Mouse (Mus musculus) thymus, adult 2 months (tissue): ENCODE results near the gene Eid1. TPM values are rescaled to one million over a fixed set of nuclear protein-coding genes. Genes with fewer than 3 reads are reported as not detected.

Experiments used
- DNase-seq: peaks from one replicate; pipeline ENCODE4 v3.0.0; 2021
- H3K27ac ChIP-seq: fragments of 200-500 bp; 2 replicates; pipeline ENCODE4 v1.5.1; 2012; ENCODE audit warnings: low read length, control low read depth; ENCODE audit not compliant: control insufficient read depth, insufficient read depth
- H3K27me3 ChIP-seq: fragments of 200-500 bp; 2 replicates; pipeline ENCODE4 v1.6.1; 2012; ENCODE audit warnings: mild to moderate bottlenecking, low read length, moderate library complexity, mixed read lengths; ENCODE audit not compliant: control insufficient read depth, insufficient read depth
- H3K36me3 ChIP-seq: fragments of 200-500 bp; 2 replicates; pipeline ENCODE4 v1.6.1; 2012; ENCODE audit warnings: mild to moderate bottlenecking, low read length, moderate library complexity; ENCODE audit not compliant: control insufficient read depth, insufficient read depth
- H3K4me1 ChIP-seq: fragments of 200-500 bp; replicated peaks from 2 replicates; pipeline ENCODE4 v1.6.1; 2012; ENCODE audit warnings: low read length; ENCODE audit not compliant: control insufficient read depth, insufficient read depth
- H3K4me3 ChIP-seq: fragments of 200-500 bp; 2 replicates; pipeline ENCODE4 v1.5.1; 2012; ENCODE audit warnings: mild to moderate bottlenecking, low read length, control low read depth, moderate library complexity; ENCODE audit not compliant: control insufficient read depth, insufficient read depth
- CTCF ChIP-seq: fragments of 200-500 bp; IDR thresholded peaks from 2 replicates; pipeline ENCODE4 v1.5.1; 2012; ENCODE audit warnings: mild to moderate bottlenecking, control low read depth, low read length, moderate library complexity, borderline replicate concordance; ENCODE audit not compliant: control insufficient read depth, poor library complexity, insufficient read depth; ENCODE audit errors: extremely low read depth
- POLR2A ChIP-seq: fragments of 200-500 bp; IDR thresholded peaks from 2 replicates; pipeline ENCODE4 v1.6.1; 2012; ENCODE audit warnings: mild to moderate bottlenecking, low read length, control low read depth, moderate library complexity; ENCODE audit not compliant: control insufficient read depth, poor library complexity, insufficient read depth; ENCODE audit errors: extremely low read depth
- WGBS: fragments of 180-500 bp; shearing (Covaris S2); methylation state at CpG from one replicate; pipeline ENCODE4 v1.1.7; 2018; 5-methylcytosine and 5-hydroxymethylcytosine counted together
- polyA plus RNA-seq: library from polyadenylated mRNA; depleted of rRNA; stranded (reverse); fragments of >200 nt; gene quantifications from 2 replicates; pipeline ENCODE4 v1.2.3, GENCODE M21; 2012; rRNA removed

Gene Eid1
- 21.7 and 23.4 TPM in 2 replicates for polyA plus RNA-seq

DNA sequence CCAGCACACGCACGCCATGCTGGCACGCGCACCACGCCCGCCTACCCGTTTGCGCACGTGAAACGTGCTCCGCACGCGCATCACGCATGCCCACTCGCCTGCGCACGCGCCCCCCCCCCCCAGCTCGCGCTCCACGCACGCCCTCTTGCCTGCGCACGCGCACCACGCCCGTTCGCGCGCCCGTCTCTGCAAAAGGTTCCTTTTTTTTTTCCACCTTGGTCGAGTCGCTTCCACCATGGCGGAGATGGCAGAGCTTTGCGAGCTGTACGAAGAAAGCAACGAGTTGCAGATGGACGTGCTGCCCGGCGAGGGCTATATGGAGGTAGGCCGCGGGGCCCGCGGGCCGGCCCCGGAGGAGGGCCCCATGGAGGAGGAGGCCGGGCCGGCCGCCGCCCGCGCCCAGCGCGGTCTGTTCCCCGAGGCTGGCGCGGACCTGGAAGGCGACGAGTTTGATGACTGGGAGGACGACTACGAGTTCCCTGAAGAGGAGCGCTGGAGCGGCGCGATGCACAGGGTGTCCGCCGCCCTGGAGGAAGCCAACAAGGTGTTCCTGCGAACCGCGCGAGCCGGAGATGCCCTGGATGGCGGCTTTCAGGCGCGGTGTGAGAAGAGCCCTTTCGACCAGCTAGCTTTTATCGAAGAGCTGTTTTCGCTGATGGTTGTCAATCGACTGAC is at the start of gene Eid1:
TSS of gene Eid1 (plus strand) at position 139 of the 675 bp plus-strand sequence.
- peak; percentile 74 for DNase-seq
- TF ChIP-seq CTCF (peak; percentile 24; the same call in 1 of the 2 replicates), POLR2A (peak; percentile 46; the same call in 1 of the 2 replicates)
- Histone ChIP-seq H3K27ac (no peak within 1 kb of the TSS), H3K4me1 (peaks cover 2% of the 10 kb centered on the region; the same call in 1 of the 2 replicates), H3K4me3 (peak within 1 kb of the TSS; percentile 67), H3K36me3 (no peaks in the 10 kb centered on the region), H3K27me3 (no peaks in the 10 kb centered on the region)
- WGBS = under 1% methylated on average over 69 of the region's 79 CpGs

- Histone ChIP-seq H3K4me3 (no peak overlapping the region), H3K27me3 (no peaks in the 10 kb centered on the region), H3K36me3 (peaks cover 24% of the 10 kb centered on the region), H3K4me1 (peaks cover 5% of the 10 kb centered on the region), H3K27ac (no peak overlapping the region)
- 90% methylated on average over 15 of the region's 15 CpGs for WGBS
- TF ChIP-seq CTCF (no peak), POLR2A (no peak)
- no peak for DNase-seq
Measured at GRCm38 (mm10) chr2:125623211-125623610, 49.7 kb upstream of the Eid1 start.

DNA sequence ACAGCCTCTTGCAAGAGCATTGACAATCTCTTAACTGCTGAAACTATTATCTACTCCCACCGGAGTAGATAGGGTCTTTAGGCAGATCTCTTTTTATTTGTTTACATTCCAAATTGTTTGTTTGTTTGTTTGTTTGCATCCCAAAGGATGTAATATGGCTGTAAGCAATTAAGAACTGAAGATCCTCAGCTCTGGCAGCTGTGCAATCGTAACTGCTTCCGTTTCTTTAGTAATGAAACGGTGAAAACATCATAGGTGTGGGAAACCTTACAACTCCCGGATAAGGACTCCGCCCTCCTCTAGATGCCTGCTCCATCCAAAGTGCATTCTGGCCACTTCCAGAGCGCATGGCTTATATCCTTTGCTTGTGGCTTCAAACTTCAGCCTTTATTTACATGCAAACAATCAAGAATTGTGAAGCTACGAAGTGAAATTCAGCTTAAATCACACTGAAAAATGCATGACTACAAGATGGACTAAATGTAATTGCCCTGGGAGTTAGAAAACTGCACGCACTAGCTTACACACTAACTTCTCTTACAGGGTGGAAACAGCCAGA is 48.7 kb upstream of the Eid1 start:
- WGBS = 5% methylated on average over 9 of the region's 9 CpGs
- Histone ChIP-seq H3K4me3 (peak overlapping the region; percentile 85; the same call in 1 of the 2 replicates), H3K27me3 (no peaks in the 10 kb centered on the region), H3K36me3 (peaks cover 16% of the 10 kb centered on the region), H3K4me1 (peaks cover 5% of the 10 kb centered on the region), H3K27ac (no peak overlapping the region)
- DNase-seq = peak; percentile 6
- TF ChIP-seq CTCF (no peak), POLR2A (no peak)

GRCm38 (mm10) chr2:125624837-125625351 is 48.0 kb upstream of the Eid1 start, which contains the start of gene Cep152:
Cep152 (minus strand) TSS chr2:125625113.
- peaks cover 5% of the 10 kb centered on the region for H3K4me1 ChIP-seq
- peak; percentile 85 for TF ChIP-seq POLR2A
- peak; percentile 68; the same call in 1 of the 2 replicates for TF ChIP-seq CTCF
- no peak within 1 kb of the TSS for H3K27ac ChIP-seq
- under 1% methylated on average over 50 of the region's 50 CpGs for WGBS
- peak; percentile 98 for DNase-seq
- H3K27me3 ChIP-seq = no peaks in the 10 kb centered on the region
- peaks cover 9% of the 10 kb centered on the region for H3K36me3 ChIP-seq
- H3K4me3 ChIP-seq = peak within 1 kb of the TSS; percentile 85

DNA sequence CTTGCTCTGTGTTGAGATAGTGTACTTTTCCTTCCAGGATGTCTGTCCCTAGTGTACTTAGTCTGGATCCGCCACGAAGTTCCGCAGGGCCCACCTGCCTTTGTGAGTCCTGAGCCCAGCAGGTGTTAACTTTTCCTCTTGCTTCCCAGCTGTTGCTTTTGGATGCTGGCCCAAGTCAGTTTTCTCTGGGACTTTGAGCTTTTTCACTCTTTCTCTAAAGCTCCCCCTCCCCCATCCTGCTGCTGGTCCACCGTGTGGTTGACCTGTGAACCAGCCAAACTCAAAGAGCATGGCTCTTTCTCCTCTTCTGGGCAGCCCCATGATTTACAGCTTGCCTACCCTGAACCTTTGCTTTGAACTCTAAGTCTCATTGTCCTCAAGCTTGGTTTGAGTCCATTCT is 46.4 kb upstream of the Eid1 start:
- no peaks in the 10 kb centered on the region for H3K36me3 ChIP-seq
- H3K4me3 ChIP-seq = no peak overlapping the region
- no peak for DNase-seq
- peaks cover 5% of the 10 kb centered on the region for H3K4me1 ChIP-seq
- no peak overlapping the region for H3K27ac ChIP-seq
- H3K27me3 ChIP-seq = no peaks in the 10 kb centered on the region
- 93% methylated on average over 4 of the region's 4 CpGs for WGBS
- TF ChIP-seq CTCF (no peak), POLR2A (no peak)

DNA sequence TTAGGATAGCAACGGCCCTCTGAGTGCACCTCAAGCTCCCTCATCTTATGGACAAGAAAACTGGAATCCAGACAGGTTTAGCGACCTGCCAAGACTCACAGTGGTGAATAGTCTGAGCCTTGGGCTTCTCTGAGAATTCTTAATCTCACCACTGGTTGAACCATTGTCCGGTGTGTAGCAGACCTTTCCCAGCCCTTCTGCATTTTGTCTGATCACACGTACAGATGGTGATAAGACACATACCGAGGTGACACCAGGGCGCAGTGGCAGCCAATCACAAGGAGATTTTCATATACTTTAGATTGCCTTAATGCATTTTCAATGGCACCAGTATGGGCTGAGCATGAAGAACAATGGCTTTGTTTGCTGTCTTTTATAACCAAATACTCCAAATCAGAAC is 44.4 kb upstream of the Eid1 start:
- Histone ChIP-seq H3K27ac (no peak overlapping the region), H3K4me3 (no peak overlapping the region)

More for the DNA sequence above, 44.4 kb upstream of the Eid1 start:
- no peak for DNase-seq
- TF ChIP-seq CTCF = no peak
- TF ChIP-seq POLR2A = no peak
- WGBS = 92% methylated on average over 6 of the region's 6 CpGs
- Histone ChIP-seq H3K4me1 (peaks cover 2% of the 10 kb centered on the region), H3K27me3 (no peaks in the 10 kb centered on the region), H3K36me3 (no peaks in the 10 kb centered on the region)
